Mouse (Mus musculus) liver, embryonic 14.5 days (tissue): ENCODE results near the gene Hes6.

Experiments used
- CTCF ChIP-seq: IDR thresholded peaks from 2 replicates; pipeline ENCODE4 v1.5.1; 2016; ENCODE audit warnings: antibody characterized with exemption, low read depth, control low read depth
- EP300 ChIP-seq: IDR thresholded peaks from 2 replicates; pipeline ENCODE4 v1.6.1; 2016; ENCODE audit warnings: antibody characterized with exemption, low read depth

GRCm38 (mm10) chr1:91365816-91366214, 48.0 kb downstream of the Hes6 start:
- no peak for TF ChIP-seq CTCF
- no peak for TF ChIP-seq EP300
